Mouse (Mus musculus) E14TG2a.4 (cell line): ENCODE results near the gene Tubgcp6.

Experiments used
- CTCF ChIP-seq: conservative IDR thresholded peaks from 2 replicates; pipeline ENCODE4 v1.5.1; 2014; ENCODE audit warnings: low read length
- NANOG ChIP-seq: IDR thresholded peaks from 2 replicates; pipeline ENCODE4 v1.6.1; 2014; ENCODE audit warnings: borderline replicate concordance, low read length, mixed read lengths
- POU5F1 ChIP-seq: IDR thresholded peaks from 2 replicates; pipeline ENCODE4 v1.6.1; 2014; ENCODE audit warnings: low read length, borderline replicate concordance

GRCm38 (mm10) chr15:89130245-89130644, 7.3 kb upstream of the Tubgcp6 start:
- TF ChIP-seq POU5F1 (no peak), CTCF (no peak), NANOG (no peak)
